Mouse (Mus musculus) cerebellum, postnatal 4 days (tissue): ENCODE measurements around the gene Alkbh1.
"Not testable (repeated sequence)": the region's sequence is repeated elsewhere in the genome, so short reads cannot be mapped to it uniquely, and the experiment has no call there.

Experiments
- DNase-seq, 2 experiments: peaks; one replicate each; pipeline ENCODE4 v3.0.0; 2022; ENCODE audit warnings: low spot score in 2 of 2, mixed read lengths in 1 of 2

The Alkbh1 gene

GRCm38 (mm10) chr12:87443700-87444122, at the start of gene Alkbh1, which contains the start of gene Slirp:
Gene Alkbh1 (minus strand): TSS chr12:87444017.
Gene Slirp (plus strand): TSS chr12:87443896.
- peak; percentile 80 to 89 for DNase-seq

GRCm38 (mm10) chr12:87488683-87489082, 44.9 kb upstream of the Alkbh1 start:
- not testable (repeated sequence) for DNase-seq

- not testable (repeated sequence) for DNase-seq
Observed at GRCm38 (mm10) chr12:87482482-87482881, 38.7 kb upstream of the Alkbh1 start.

GRCm38 (mm10) chr12:87474756-87475155, 30.9 kb upstream of the Alkbh1 start:
- no peak for DNase-seq

GRCm38 (mm10) chr12:87471964-87472786, 28.4 kb upstream of the Alkbh1 start, which contains the start of gene Snw1:
Gene Snw1 (minus strand): TSS chr12:87472274.
- DNase-seq = peak; percentile 86 to 91

GRCm38 (mm10) chr12:87471421-87471963, 27.7 kb upstream of the Alkbh1 start:
- DNase-seq = no peak

- DNase-seq = no peak
Observed at GRCm38 (mm10) chr12:87470263-87471136, 26.7 kb upstream of the Alkbh1 start.

GRCm38 (mm10) chr12:87464678-87465297, 21.0 kb upstream of the Alkbh1 start:
- no peak for DNase-seq

GRCm38 (mm10) chr12:87449456-87449855, 5.6 kb upstream of the Alkbh1 start:
- DNase-seq = no peak

GRCm38 (mm10) chr12:87444211-87444610, 394 bp upstream of the Alkbh1 start:
- no peak for DNase-seq

- DNase-seq = no peak
Observed at GRCm38 (mm10) chr12:87443115-87443699, 610 bp downstream of the Alkbh1 start.

- no peak for DNase-seq
Observed at GRCm38 (mm10) chr12:87442177-87443114, 1.4 kb downstream of the Alkbh1 start.

- DNase-seq = no peak
Observed at GRCm38 (mm10) chr12:87428885-87429284, 14.9 kb downstream of the Alkbh1 start.

- no peak for DNase-seq
Observed at GRCm38 (mm10) chr12:87428295-87428694, 15.5 kb downstream of the Alkbh1 start.

- DNase-seq = no peak
Observed at GRCm38 (mm10) chr12:87426354-87427031, 17.3 kb downstream of the Alkbh1 start.

GRCm38 (mm10) chr12:87424516-87424915, 19.3 kb downstream of the Alkbh1 start:
- DNase-seq = no peak

- no peak for DNase-seq
Observed at GRCm38 (mm10) chr12:87423700-87424099, 20.1 kb downstream of the Alkbh1 start.

- no peak for DNase-seq
Observed at GRCm38 (mm10) chr12:87421708-87422507, 21.9 kb downstream of the Alkbh1 start.
